Comparison of ENCODE assay signal across 29 mouse cellular contexts in the genomic region with DNA sequence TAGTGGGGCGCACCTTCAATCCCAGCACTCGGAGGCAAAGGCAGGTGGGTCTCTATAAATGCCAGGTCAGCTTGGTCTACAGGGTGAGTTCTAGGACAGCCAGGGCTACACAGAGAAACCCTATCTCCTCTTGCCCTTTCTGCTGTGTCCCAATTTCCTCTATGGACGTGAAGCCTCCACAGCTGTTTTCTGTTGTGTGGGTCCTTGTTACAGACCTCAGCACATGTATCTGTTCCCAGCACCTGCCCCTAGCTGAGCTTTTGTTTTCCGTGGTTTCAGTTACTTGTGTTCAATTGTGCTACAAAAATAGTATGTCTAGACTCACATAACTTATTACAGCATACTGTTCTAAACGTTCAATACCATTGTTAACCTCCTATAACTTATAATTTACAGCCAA. TPM values are rescaled to one million over a fixed set of nuclear protein-coding genes. Genes with fewer than 3 reads are reported as not detected.
"Had no signal": no experiment of that assay in that cellular context is flagged by ENCODE, and none has a peak within 500 bp of the region (broad histone marks: within the 10 kb centered on the region; RNA-seq: fewer than 3 reads in every experiment).

No protein-coding gene starts in this region.

- DNase-seq: left cerebral cortex, postnatal 4 days; liver; liver, embryonic 13.5 days; liver, postnatal 0 days; lung, adult 18-20 months; lung, adult 2 months; lung, embryonic 14.5 days; lung, postnatal 10 days; lung, postnatal 14 days; lung, postnatal 36 days; lung, postnatal 4 days; midbrain, embryonic 14.5 days had no signal

- H3K27me3 ChIP-seq: limb, embryonic 12.5 days; limb, embryonic 13.5 days; limb, embryonic 15.5 days; liver, embryonic 12.5 days; liver, embryonic 13.5 days; liver, embryonic 15.5 days; lung, embryonic 15.5 days; megakaryocyte, embryonic 14.5 days; midbrain, embryonic 12.5 days; midbrain, embryonic 13.5 days; midbrain, embryonic 15.5 days; neural tube, embryonic 12.5 days had no signal

- H3K4me3 ChIP-seq: limb, embryonic 10.5 days; limb, embryonic 12.5 days; limb, embryonic 13.5 days; limb, embryonic 15.5 days; liver, embryonic 12.5 days; liver, embryonic 13.5 days; liver, embryonic 15.5 days; lung, embryonic 15.5 days; megakaryocyte, embryonic 14.5 days; midbrain, embryonic 10.5 days; midbrain, embryonic 12.5 days; midbrain, embryonic 13.5 days; midbrain, embryonic 15.5 days; neural tube, embryonic 12.5 days had no signal

- H3K4me2 ChIP-seq: limb, embryonic 12.5 days; limb, embryonic 13.5 days; limb, embryonic 15.5 days; liver, embryonic 11.5 days; liver, embryonic 12.5 days; liver, embryonic 13.5 days; liver, embryonic 15.5 days; lung, embryonic 14.5 days; lung, embryonic 15.5 days; midbrain, embryonic 11.5 days; midbrain, embryonic 12.5 days; midbrain, embryonic 13.5 days; midbrain, embryonic 15.5 days; neural tube, embryonic 12.5 days had no signal

RNA-seq across cellular contexts. Expression of a gene that starts 21.4 kb away (rescaled TPM):
- polyA plus RNA-seq: macrophage had no signal

RNA-seq across cellular contexts. Expression of a gene that starts 46.9 kb away (rescaled TPM):
- polyA plus RNA-seq: liver, adult 2 months had no signal
